Mouse (Mus musculus): ENCODE data around the gene Tle6. TPM values are rescaled to one million over a fixed set of nuclear protein-coding genes. Genes with fewer than 3 reads are reported as not detected.

Tle6 gene
- polyA plus RNA-seq, 1 experiment from 2014 or later: 6.9 TPM

Other genes with a start within 250 kb of the Tle6 start
- gene Mfsd12, start 243.6 kb downstream of the Tle6 start, polyA plus RNA-seq (2016; fragmentation: Nextera tagmentation; extraction: Ambion mirVana): 9.2 and 12.9 TPM in 2 replicates
- gene 4930404N11Rik, start 235.3 kb downstream of the Tle6 start, polyA plus RNA-seq (2016; fragmentation: Nextera tagmentation; extraction: Ambion mirVana): 0.61 and 0.62 TPM in 2 replicates
- gene Fzr1, start 222.6 kb downstream of the Tle6 start, polyA plus RNA-seq (2016; fragmentation: Nextera tagmentation; extraction: Ambion mirVana): 138 and 143 TPM in 2 replicates
- gene Dohh, start 216.6 kb downstream of the Tle6 start, polyA plus RNA-seq (2016; fragmentation: Nextera tagmentation; extraction: Ambion mirVana): 95.8 and 98.2 TPM in 2 replicates
- 4.0 and 4.8 TPM in 2 replicates for gene Gm48551, start 216.6 kb downstream of the Tle6 start, polyA plus RNA-seq (2016; fragmentation: Nextera tagmentation; extraction: Ambion mirVana)
- 1.0 and 2.5 TPM in 2 replicates for gene Gm48552, start 212.1 kb downstream of the Tle6 start, polyA plus RNA-seq (2016; fragmentation: Nextera tagmentation; extraction: Ambion mirVana)
- 2.7 and 3.0 TPM in 2 replicates for gene Smim24, start 208.0 kb downstream of the Tle6 start, polyA plus RNA-seq (2016; fragmentation: Nextera tagmentation; extraction: Ambion mirVana)
- gene Nfic, start 145.4 kb downstream of the Tle6 start, polyA plus RNA-seq (2016; fragmentation: Nextera tagmentation; extraction: Ambion mirVana): 10.5 and 16.0 TPM in 2 replicates
- 3.1 and 12.9 TPM in 2 replicates for gene Celf5, start 118.4 kb downstream of the Tle6 start, polyA plus RNA-seq (2016; fragmentation: Nextera tagmentation; extraction: Ambion mirVana)
- gene Ncln, start 104.7 kb downstream of the Tle6 start, polyA plus RNA-seq (2016; fragmentation: Nextera tagmentation; extraction: Ambion mirVana): 87.4 and 92.6 TPM in 2 replicates
- 0.39 and 0.42 TPM in 2 replicates for gene S1pr4, start 100.9 kb downstream of the Tle6 start, polyA plus RNA-seq (2016; fragmentation: Nextera tagmentation; extraction: Ambion mirVana)
- 0.63 and 1.6 TPM in 2 replicates for gene Gna15, start 76.8 kb downstream of the Tle6 start, polyA plus RNA-seq (2016; fragmentation: Nextera tagmentation; extraction: Ambion mirVana)
- 71.2 and 76.9 TPM in 2 replicates for gene Gna11, start 55.9 kb downstream of the Tle6 start, polyA plus RNA-seq (2016; fragmentation: Nextera tagmentation; extraction: Ambion mirVana)
- gene Aes, start 41.6 kb downstream of the Tle6 start, polyA plus RNA-seq (2016; fragmentation: Nextera tagmentation; extraction: Ambion mirVana): 297 and 430 TPM in 2 replicates
- gene Tle2, start 26.5 kb downstream of the Tle6 start, polyA plus RNA-seq (2016; fragmentation: Nextera tagmentation; extraction: Ambion mirVana): 8.6 and 15.7 TPM in 2 replicates
- 1.3 and 2.1 TPM in 2 replicates for gene BC025920, start 5.2 kb upstream of the Tle6 start, polyA plus RNA-seq (2016; fragmentation: Nextera tagmentation; extraction: Ambion mirVana)
- 52.5 and 57.3 TPM in 2 replicates for gene Sirt6, start 26.7 kb upstream of the Tle6 start, polyA plus RNA-seq (2016; fragmentation: Nextera tagmentation; extraction: Ambion mirVana)
- 6.8 and 7.5 TPM in 2 replicates for gene Ankrd24, start 27.5 kb upstream of the Tle6 start, polyA plus RNA-seq (2016; fragmentation: Nextera tagmentation; extraction: Ambion mirVana)
- gene Gm10778, start 48.0 kb upstream of the Tle6 start, polyA plus RNA-seq (2016; fragmentation: Nextera tagmentation; extraction: Ambion mirVana): 3.6 and 5.7 TPM in 2 replicates
- gene Zfp433, start 103.8 kb upstream of the Tle6 start, polyA plus RNA-seq (2016; fragmentation: Nextera tagmentation; extraction: Ambion mirVana): 18.0 and 19.8 TPM in 2 replicates
- 9.7 and 12.1 TPM in 2 replicates for gene Gm3055, start 170.1 kb upstream of the Tle6 start, polyA plus RNA-seq (2016; fragmentation: Nextera tagmentation; extraction: Ambion mirVana)
- gene Gm4767, start 211.1 kb upstream of the Tle6 start, polyA plus RNA-seq (2016; fragmentation: Nextera tagmentation; extraction: Ambion mirVana): 2.7 and 3.3 TPM in 2 replicates